Mouse (Mus musculus) limb, embryonic 13.5 days (tissue): Measurements from ENCODE around the gene Slc10a1. TPM values are rescaled to one million over a fixed set of nuclear protein-coding genes. Genes with fewer than 3 reads are reported as not detected.
"Not testable (repeated sequence)": the region's sequence is repeated elsewhere in the genome, so short reads cannot be mapped to it uniquely, and the experiment has no call there.

Experiments
- ATAC-seq: fragments of 200-750 bp; cut with Nextera tagmentation; 2 replicates; pipeline ENCODE4 v1.8.0; 2017; ENCODE audit warnings: low read depth, moderate number of reproducible peaks, moderate TSS enrichment; ENCODE audit not compliant: low FRiP score
- H3K27ac ChIP-seq: fragments of 300-500 bp; sonication (generic); 2 replicates; pipeline ENCODE4 v1.5.1; 2015; ENCODE audit warnings: inconsistent platforms, mild to moderate bottlenecking, moderate library complexity
- H3K27me3 ChIP-seq: fragments of 300-500 bp; sonication (generic); 2 replicates; pipeline ENCODE4 v1.6.1; 2015; ENCODE audit warnings: mild to moderate bottlenecking, inconsistent platforms
- H3K36me3 ChIP-seq: fragments of 300-500 bp; sonication (generic); 2 replicates; pipeline ENCODE4 v1.6.1; 2015; ENCODE audit warnings: inconsistent platforms, mild to moderate bottlenecking, moderate library complexity
- H3K4me1 ChIP-seq: fragments of 300-500 bp; sonication (generic); 2 replicates; pipeline ENCODE4 v1.6.1; 2015; ENCODE audit warnings: inconsistent platforms
- H3K4me2 ChIP-seq: fragments of 300-500 bp; sonication (generic); replicated peaks from 2 replicates; pipeline ENCODE4 v1.6.1; 2015; ENCODE audit warnings: inconsistent platforms, mild to moderate bottlenecking, moderate library complexity
- H3K4me3 ChIP-seq: fragments of 300-500 bp; sonication (generic); 2 replicates; pipeline ENCODE4 v1.5.1; 2015; ENCODE audit warnings: moderate library complexity, mild to moderate bottlenecking, inconsistent platforms
- H3K9ac ChIP-seq: fragments of 300-500 bp; sonication (generic); 2 replicates; pipeline ENCODE4 v1.6.1; 2015; ENCODE audit warnings: mild to moderate bottlenecking, inconsistent platforms
- H3K9me3 ChIP-seq: fragments of 300-500 bp; sonication (generic); 2 replicates; pipeline ENCODE4 v1.6.1; 2016; ENCODE audit warnings: inconsistent platforms
- WGBS: fragments of 180-500 bp; shearing (Covaris S2); methylation state at CpG from one replicate; pipeline ENCODE4 v1.1.7; 2015; 5-methylcytosine and 5-hydroxymethylcytosine counted together
- polyA plus RNA-seq: library from polyadenylated mRNA; unstranded; fragments of >200 nt; fragmentation: Nextera tagmentation; extraction: Ambion mirVana; gene quantifications from 2 replicates; pipeline ENCODE4 v1.2.1, GENCODE M21; 2015

Gene Slc10a1
- polyA plus RNA-seq, 1 experiment from 2014 or later: 1.1 TPM

DNA sequence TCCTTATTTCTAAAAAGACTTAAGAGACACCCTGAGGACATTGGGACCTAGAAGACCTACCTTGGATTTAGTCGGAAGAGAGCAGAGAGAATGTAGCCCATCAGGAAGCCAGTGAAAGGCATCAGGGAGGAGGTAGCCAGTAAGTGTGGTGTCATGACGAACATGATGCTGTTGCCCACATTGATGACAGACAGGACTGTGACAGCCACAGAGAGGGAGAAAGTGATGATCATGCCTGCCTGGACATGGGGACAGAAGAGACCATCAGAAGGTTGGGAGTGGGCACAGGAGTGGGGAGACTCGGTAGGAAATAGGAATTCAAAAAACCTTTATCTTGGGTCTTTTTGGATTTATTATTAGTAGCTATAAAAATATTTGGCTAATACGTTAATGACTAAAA is 10.5 kb downstream of the Slc10a1 start:
- Histone ChIP-seq H3K27me3 (no peaks in the 10 kb centered on the region), H3K9ac (no peak overlapping the region), H3K9me3 (no peaks in the 10 kb centered on the region), H3K4me1 (no peaks in the 10 kb centered on the region), H3K27ac (no peak overlapping the region), H3K4me3 (no peak overlapping the region), H3K4me2 (no peak overlapping the region), H3K36me3 (peaks cover 73% of the 10 kb centered on the region)
- WGBS: 85% methylated on average over 4 of the region's 4 CpGs
- no peak for ATAC-seq

DNA sequence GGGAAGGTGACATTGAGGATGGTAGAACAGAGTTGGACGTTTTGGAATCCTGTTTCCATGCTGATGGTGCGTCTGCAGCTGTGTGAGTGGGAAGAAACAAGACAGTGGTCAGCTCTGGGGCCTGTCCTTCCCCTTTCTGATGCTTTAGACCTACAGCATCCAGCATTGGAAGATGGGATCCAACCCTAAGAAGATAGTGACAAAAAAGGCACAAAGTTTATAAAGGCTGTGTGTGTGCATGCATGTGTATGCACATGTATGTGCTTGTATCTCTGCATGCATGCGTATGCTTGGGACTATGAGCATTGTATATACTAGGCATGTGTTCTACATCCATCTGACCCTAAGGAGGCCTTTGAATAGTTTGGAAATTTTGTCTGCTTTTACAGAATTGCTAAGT is 12.5 kb downstream of the Slc10a1 start:
- Histone ChIP-seq H3K4me1 (no peaks in the 10 kb centered on the region), H3K4me2 (no peak overlapping the region), H3K4me3 (no peak overlapping the region), H3K27ac (no peak overlapping the region), H3K9ac (no peak overlapping the region), H3K9me3 (no peaks in the 10 kb centered on the region), H3K36me3 (peaks cover 88% of the 10 kb centered on the region), H3K27me3 (no peaks in the 10 kb centered on the region)
- ATAC-seq: no peak
- WGBS: 91% methylated on average over 3 of the region's 3 CpGs

DNA sequence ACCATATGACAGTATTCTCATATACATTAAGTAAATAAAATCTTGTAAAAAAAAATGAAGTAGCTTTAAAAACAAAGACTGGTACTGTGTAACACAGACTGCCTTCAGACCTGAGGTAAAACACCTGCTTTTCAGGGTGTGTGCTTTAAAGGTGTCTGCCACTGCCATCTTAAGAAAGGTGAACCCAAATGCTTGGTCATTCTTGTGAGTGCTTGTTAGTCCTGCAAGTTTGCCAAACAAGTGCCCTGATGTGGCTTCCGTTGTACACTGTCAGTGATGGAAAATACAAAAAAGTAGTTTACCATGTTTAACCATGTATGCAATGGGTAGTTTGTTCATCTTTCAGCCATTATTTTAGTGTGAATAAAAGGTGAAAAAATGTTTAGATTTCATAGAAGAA is 16.0 kb downstream of the Slc10a1 start:
- H3K9me3 ChIP-seq: no peaks in the 10 kb centered on the region
- no peak overlapping the region for H3K4me3 ChIP-seq
- H3K9ac ChIP-seq: no peak overlapping the region
- no peaks in the 10 kb centered on the region for H3K27me3 ChIP-seq
- 93% methylated on average over 1 of the region's 1 CpGs for WGBS
- no peak for ATAC-seq
- H3K27ac ChIP-seq: no peak overlapping the region
- peaks cover 5% of the 10 kb centered on the region for H3K4me1 ChIP-seq
- H3K4me2 ChIP-seq: no peak overlapping the region
- H3K36me3 ChIP-seq: peaks cover 90% of the 10 kb centered on the region

DNA sequence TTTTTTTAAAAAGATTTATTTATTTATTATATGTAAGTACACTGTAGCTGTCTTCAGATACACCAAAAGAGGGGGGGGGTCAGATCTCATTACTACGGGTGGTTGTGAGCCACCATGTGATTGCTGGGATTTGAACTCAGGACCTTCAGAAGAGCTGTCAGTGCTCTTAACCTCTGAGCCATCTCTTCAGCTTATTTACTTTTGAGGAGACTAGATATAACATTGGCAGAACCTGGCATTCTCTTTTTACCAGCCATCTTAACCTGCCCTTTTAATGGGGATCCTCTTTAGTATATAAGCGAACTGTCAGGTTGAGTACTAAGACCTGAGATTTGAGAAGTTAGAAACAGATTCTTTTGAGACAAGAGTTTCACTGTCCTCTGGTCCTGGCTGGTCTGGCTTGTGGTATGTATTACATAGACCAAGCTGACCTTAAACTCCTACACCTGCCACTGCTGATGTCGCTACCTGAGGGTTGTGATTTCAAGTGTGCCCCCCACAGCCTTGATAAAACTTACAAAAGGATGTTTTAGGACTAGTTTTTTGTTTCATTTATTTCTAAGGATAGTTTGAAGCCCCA is 16.8 kb downstream of the Slc10a1 start:
- ATAC-seq: no peak
- Histone ChIP-seq H3K36me3 (peaks cover 90% of the 10 kb centered on the region), H3K4me2 (no peak overlapping the region), H3K4me3 (no peak overlapping the region), H3K27ac (no peak overlapping the region), H3K9me3 (no peaks in the 10 kb centered on the region), H3K9ac (no peak overlapping the region), H3K4me1 (peaks cover 13% of the 10 kb centered on the region), H3K27me3 (no peaks in the 10 kb centered on the region)
- 91% methylated on average over 3 of the region's 3 CpGs for whole genome bisulfite sequencing

DNA sequence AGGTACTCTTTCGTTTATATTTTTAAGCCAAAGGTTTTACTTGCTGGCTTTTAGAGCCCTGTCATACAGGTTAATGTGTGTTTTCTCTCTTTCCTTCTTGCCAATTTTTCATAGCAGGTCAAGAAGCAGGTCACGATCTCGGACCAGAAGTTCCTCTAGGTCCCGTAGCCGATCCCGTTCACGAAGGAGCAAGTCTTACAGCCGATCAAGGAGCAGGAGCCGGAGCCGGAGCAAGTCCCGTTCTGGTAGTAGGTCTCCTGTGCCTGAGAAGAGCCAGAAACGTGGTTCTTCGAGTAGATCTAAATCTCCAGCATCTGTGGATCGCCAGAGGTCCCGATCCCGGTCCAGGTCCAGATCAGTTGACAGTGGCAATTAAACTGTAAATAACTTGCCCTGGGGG is 18.9 kb downstream of the Slc10a1 start:
- H3K4me1 ChIP-seq: peaks cover 17% of the 10 kb centered on the region
- not testable (repeated sequence) for H3K27ac ChIP-seq, H3K4me3 ChIP-seq, H3K4me2 ChIP-seq, ATAC-seq, H3K27me3 ChIP-seq, H3K9me3 ChIP-seq, H3K9ac ChIP-seq
- WGBS: 94% methylated on average over 16 of the region's 16 CpGs
- peaks cover 71% of the 10 kb centered on the region for H3K36me3 ChIP-seq

DNA sequence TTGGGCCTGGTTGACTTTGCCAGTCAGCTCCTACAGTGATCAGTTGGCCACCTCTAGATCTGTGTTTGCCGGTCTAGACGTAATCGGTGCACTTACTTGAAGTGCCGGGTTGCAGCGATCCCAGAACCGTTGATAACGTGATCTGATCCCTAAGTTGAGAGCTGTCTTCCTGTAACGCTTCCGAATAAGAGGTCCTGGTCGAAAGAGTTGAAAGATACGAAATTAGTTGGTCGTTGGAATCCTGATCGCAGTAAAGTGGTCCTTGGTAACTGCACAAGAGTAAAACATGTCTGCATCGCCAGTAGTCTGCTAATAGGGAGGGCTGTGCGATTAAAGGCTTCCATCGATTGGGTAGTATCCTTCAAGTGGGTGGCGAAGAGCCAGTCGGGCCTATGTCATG is 20.3 kb downstream of the Slc10a1 start:
- WGBS: 94% methylated on average over 18 of the region's 18 CpGs
- H3K27me3 ChIP-seq: no peaks in the 10 kb centered on the region
- H3K36me3 ChIP-seq: peaks cover 57% of the 10 kb centered on the region
- peaks cover 17% of the 10 kb centered on the region for H3K4me1 ChIP-seq
- no peaks in the 10 kb centered on the region for H3K9me3 ChIP-seq
- no peak for ATAC-seq
- H3K9ac ChIP-seq: no peak overlapping the region
- H3K27ac ChIP-seq: no peak overlapping the region
- no peak overlapping the region for H3K4me3 ChIP-seq
- H3K4me2 ChIP-seq: no peak overlapping the region

DNA sequence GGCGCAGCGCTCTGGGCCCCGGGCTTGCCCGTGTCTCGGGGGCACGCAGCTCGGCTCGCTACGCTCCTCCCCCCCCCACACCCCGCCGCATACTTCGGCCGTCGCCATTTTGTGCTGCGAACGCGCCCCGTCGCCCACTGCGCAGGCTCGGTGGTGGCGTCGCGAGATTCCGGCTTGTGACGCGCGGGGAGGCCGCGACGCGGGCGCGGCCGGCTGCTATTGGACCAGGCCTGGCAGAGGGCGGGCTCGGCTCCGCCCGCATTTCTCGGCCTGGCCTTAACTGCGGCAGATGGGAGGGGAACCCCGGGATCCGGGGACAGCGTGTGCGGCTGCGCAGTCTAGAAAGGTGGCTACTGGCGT is 22.5 kb downstream of the Slc10a1 start:
- peak; percentile 95 for ATAC-seq
- H3K4me3 ChIP-seq: peak overlapping the region; percentile 91
- WGBS: 1% methylated on average over 38 of the region's 47 CpGs

DNA sequence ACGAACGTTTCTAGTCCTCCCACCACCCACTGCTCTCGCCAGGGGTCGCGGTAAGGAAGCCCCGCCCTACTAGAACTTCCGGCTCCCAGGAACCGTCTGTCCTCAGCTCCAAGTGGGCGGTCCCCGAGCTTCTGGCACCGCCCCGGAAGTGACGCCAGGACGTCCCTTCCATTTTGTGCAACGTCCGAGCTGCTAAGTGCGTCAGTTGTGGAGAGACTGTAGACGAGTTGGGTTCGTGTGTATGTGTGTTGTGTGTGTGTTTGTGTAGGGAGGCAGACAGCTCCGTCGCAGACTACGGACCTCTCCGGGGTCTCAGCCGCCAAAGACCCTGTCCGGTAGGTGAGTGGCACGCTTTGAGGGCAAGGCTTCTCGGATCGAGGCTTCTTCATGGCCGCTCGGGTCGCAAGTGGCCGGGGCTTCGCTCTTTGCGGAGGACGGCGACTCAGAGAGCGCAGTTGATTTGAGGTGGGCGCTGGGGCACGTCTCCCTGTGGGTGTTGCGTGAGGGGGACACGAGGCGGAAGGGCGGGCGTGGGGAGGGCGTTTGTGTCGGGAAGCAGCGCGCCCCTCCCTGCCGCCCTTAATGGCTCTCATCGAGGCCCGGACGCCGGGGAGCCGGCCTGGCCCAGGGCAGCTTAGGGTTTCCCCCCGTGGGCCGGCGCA is 23.0 kb downstream of the Slc10a1 start, which contains the start of gene Srsf5:
TSS of gene Srsf5 (plus strand) at position 171 of the 662 bp plus-strand sequence.
- WGBS: under 1% methylated on average over 56 of the region's 57 CpGs
- H3K9ac ChIP-seq: peak within 1 kb of the TSS; percentile 97
- no peaks in the 10 kb centered on the region for H3K27me3 ChIP-seq
- peak; percentile 92 for ATAC-seq
- peak within 1 kb of the TSS; percentile 91 for H3K4me3 ChIP-seq
- peak within 1 kb of the TSS; percentile 80 for H3K4me2 ChIP-seq
- peaks cover 30% of the 10 kb centered on the region for H3K36me3 ChIP-seq
- H3K27ac ChIP-seq: peak within 1 kb of the TSS; percentile 97
- peaks cover 17% of the 10 kb centered on the region for H3K4me1 ChIP-seq
- no peaks in the 10 kb centered on the region for H3K9me3 ChIP-seq

More for the DNA sequence above, 22.5 kb downstream of the Slc10a1 start:
- peaks cover 35% of the 10 kb centered on the region for H3K36me3 ChIP-seq
- no peaks in the 10 kb centered on the region for H3K27me3 ChIP-seq
- peaks cover 17% of the 10 kb centered on the region for H3K4me1 ChIP-seq
- no peaks in the 10 kb centered on the region for H3K9me3 ChIP-seq
- peak overlapping the region; percentile 80 for H3K4me2 ChIP-seq
- peak overlapping the region; percentile 97 for H3K27ac ChIP-seq
- H3K9ac ChIP-seq: peak overlapping the region; percentile 97

DNA sequence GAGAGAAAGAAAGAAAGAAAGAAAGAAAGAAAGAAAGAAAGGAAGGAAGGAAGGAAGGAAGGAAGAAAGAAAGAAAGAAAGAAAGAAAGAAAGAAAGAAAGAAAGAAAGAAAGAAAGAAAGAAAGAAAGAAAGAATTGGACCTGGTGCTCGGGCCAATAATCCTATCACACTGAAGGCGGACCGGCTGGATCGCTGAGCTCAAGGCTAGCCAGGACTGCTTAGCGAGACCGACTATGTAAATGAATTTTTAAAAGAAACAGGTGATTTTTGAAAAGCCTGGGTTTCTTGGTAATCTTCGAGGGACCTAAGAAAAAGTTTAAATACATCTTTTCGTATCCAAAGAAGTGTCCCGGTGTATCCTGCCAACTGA is 23.6 kb downstream of the Slc10a1 start:
- H3K36me3 ChIP-seq: peaks cover 29% of the 10 kb centered on the region
- 2% methylated on average over 9 of the region's 9 CpGs for WGBS
- H3K4me3 ChIP-seq: peak overlapping the region; percentile 91
- peak overlapping the region; percentile 97; the same call in 1 of the 2 replicates for H3K27ac ChIP-seq
- H3K4me1 ChIP-seq: peaks cover 17% of the 10 kb centered on the region
- not testable (repeated sequence) for H3K27me3 ChIP-seq, H3K9me3 ChIP-seq
- H3K4me2 ChIP-seq: peak overlapping the region; percentile 45
- peak overlapping the region; percentile 97 for H3K9ac ChIP-seq
- peak; percentile 42 for ATAC-seq

DNA sequence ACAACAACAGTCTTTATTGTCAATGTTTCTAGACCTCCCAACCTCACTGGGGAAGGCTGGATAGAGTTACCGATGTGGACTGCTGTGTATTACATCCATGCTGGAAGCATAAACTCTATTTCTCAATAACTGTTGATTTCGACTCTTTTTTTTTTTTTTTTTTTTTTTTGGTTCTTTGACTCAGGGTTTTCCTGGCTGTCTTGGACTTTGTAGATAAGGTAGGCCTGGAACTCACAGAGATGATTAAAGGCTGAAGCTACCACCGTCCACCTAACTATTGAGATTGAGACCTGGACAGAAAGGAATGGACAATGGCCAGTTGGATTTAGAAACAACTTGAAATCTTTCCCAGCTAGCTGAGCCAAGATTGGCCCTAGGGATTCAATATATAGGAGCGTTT is 24.3 kb downstream of the Slc10a1 start:
- Histone ChIP-seq H3K9ac (no peak overlapping the region), H3K27ac (no peak overlapping the region), H3K4me3 (peak overlapping the region; percentile 91; the same call in 1 of the 2 replicates), H3K9me3 (no peaks in the 10 kb centered on the region), H3K4me2 (no peak overlapping the region), H3K4me1 (peaks cover 17% of the 10 kb centered on the region), H3K36me3 (peaks cover 23% of the 10 kb centered on the region), H3K27me3 (no peaks in the 10 kb centered on the region)
- ATAC-seq: no peak
- WGBS: 97% methylated on average over 4 of the region's 4 CpGs

DNA sequence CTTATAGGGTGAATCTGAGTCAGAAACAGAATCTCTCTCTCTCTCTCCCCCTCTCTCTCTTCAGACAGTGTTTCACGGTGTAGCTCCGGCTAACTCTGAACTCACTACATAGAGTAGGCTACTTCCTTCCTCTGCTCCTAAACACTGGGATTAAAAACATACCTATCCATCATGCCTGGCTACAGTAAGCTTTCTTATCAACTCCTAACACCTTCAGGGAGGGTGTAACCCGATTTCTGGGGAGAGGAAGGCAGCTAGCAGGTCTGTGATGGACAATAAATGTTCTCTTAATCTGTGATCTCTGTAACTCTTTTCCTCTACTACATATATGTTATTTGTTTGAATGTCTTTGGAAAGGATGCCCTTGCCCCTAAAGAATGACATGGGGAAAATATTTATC is 25.1 kb downstream of the Slc10a1 start:
- 76% methylated on average over 3 of the region's 3 CpGs for WGBS
- ATAC-seq: no peak
- no peak overlapping the region for H3K4me3 ChIP-seq
- H3K9ac ChIP-seq: no peak overlapping the region
- no peaks in the 10 kb centered on the region for H3K9me3 ChIP-seq
- no peak overlapping the region for H3K27ac ChIP-seq
- no peaks in the 10 kb centered on the region for H3K27me3 ChIP-seq
- H3K4me2 ChIP-seq: no peak overlapping the region
- peaks cover 18% of the 10 kb centered on the region for H3K4me1 ChIP-seq
- peaks cover 17% of the 10 kb centered on the region for H3K36me3 ChIP-seq

DNA sequence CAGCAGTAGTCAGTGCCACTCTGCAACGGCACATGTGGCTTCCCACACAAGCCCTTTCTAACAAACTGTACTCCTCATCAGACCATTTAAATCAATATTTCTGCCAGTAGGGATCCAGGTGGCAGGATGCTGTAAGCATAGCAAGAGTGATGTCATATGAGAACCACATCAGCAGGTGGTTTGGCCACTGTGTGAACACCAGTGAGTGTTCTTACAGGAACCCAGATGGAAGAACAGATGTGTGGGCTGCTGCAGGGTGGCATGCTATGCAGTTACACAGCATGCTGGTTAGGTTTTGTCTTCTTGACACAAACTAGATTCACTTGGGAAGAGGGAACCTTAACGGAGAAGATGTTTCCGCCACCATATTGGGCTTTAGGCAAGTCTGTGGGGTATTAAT is 26.6 kb downstream of the Slc10a1 start:
- no peaks in the 10 kb centered on the region for H3K27me3 ChIP-seq
- H3K9me3 ChIP-seq: no peaks in the 10 kb centered on the region
- no peak overlapping the region for H3K27ac ChIP-seq
- no peak overlapping the region for H3K9ac ChIP-seq
- H3K4me2 ChIP-seq: no peak overlapping the region
- no peak for ATAC-seq
- peaks cover 4% of the 10 kb centered on the region for H3K36me3 ChIP-seq
- H3K4me1 ChIP-seq: peaks cover 7% of the 10 kb centered on the region
- no peak overlapping the region for H3K4me3 ChIP-seq
- WGBS: 94% methylated on average over 3 of the region's 3 CpGs

DNA sequence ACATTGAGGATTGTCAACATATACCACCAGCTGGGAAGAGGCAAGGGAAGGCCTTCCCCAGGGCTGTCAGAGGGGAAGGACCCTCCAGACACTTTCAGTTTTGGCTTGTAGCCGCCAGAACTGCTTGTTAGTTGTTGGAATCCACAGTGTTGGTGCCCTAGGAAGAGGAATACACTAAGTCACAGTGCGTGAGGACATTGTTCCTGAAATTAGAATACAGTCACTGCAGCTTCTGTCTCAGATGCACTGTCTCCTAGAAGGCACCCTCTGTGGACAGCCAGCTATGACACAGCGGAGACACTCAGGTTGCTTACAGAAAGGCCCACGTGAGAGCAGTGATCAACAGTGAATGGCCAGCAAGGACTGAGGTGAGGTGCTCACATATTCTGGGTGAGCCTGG is 29.3 kb downstream of the Slc10a1 start:
- H3K4me1 ChIP-seq: 0 out of 2 replicates have a peak, but pooled peaks cover 2% of the 10 kb centered on the region
- H3K4me2 ChIP-seq: no peak overlapping the region
- H3K4me3 ChIP-seq: no peak overlapping the region
- H3K36me3 ChIP-seq: no peaks in the 10 kb centered on the region
- no peak overlapping the region for H3K9ac ChIP-seq
- ATAC-seq: no peak
- no peak overlapping the region for H3K27ac ChIP-seq
- WGBS: 75% methylated on average over 4 of the region's 4 CpGs
- no peaks in the 10 kb centered on the region for H3K9me3 ChIP-seq
- no peaks in the 10 kb centered on the region for H3K27me3 ChIP-seq
